Mouse (Mus musculus): ENCODE results near the gene Hist1h3i.
"Not testable (repeated sequence)": the region's sequence is repeated elsewhere in the genome, so short reads cannot be mapped to it uniquely, and the experiment has no call there.

The Hist1h3i gene

DNA sequence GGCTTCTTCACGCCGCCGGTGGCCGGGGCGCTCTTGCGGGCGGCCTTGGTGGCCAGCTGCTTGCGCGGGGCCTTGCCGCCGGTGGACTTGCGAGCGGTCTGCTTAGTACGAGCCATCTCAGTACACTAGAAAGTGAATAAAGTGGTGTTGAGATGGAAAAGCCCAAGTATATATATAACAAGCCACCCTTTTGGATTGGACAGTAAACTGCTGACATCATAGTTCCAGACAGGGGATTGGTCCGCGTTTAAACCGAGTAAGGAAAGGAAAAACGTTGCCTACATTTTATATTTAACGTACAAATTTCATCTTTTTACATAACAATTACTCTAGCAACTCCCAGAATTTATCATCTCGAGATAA is at the start of gene Hist1h3i:
TSS of gene Hist1h3i (minus strand) at position 116 of the 363 bp plus-strand sequence.
- DNase-seq = peak; percentile 45

DNA sequence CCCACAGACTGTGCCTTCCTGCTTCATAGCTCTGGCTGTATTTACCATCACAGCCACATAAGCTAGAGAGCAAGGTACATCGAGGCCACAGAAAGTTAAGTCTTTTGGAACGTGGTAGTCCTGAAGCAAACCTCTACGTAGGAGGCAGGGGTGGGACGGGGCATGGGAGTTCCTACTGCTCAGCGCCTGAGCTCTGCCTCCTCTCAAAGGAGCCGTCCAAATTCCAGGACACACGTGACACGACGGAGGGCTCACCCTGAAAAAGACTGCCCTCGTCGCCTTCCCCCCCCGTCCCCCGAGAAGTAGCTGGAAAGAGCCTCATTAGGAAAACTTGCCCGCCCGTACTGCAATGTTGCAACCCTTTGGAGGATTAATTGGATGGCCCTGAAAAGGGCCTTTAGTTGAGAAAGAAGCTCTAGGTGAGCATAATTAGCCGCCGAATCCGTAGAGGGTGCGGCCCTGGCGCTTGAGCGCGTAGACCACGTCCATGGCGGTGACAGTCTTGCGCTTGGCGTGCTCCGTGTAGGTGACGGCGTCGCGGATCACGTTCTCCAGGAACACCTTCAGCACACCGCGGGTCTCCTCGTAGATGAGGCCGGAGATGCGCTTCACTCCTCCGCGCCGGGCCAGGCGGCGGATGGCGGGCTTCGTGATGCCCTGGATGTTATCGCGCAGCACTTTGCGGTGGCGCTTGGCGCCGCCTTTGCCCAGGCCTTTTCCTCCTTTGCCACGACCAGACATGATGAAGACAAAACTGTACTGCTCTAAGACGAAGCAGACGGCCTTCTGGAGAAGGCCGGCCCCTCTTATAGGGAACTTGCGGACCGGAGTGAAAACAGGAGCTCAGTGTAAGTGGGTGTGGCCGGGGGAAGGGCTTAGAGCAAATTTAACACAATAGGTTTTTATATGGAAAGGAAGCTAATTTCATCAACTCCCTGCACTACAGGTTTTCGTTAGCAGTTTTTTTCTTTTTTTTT is 48.5 kb upstream of the Hist1h3i start, which contains the start of gene Hist1h4n:
TSS of gene Hist1h4n (minus strand) at position 779 of the 977 bp plus-strand sequence.
- DNase-seq = peak; percentile 29

DNA sequence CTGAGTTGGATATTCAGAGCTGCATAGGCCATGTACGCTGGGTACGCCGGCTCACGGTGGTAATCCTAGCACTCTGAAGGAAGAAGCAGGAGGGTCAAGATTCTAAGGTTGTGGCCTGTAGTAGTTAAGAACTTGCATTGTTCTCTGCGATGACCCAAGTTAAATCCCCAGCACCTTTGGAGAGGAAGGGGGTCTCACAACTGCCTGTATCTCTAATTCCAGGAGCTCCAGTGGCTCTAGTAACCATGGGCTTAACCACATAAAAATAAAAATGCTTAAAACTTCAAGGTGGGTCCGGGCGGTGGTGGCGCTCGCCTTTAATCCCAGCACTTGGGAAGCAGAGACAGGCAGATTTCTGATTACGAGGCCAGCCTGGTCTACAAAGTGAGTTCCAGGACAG is 47.2 kb upstream of the Hist1h3i start:
- DNase-seq = no peak

- no peak for DNase-seq
Measured at GRCm38 (mm10) chr13:21828511-21828910, 45.3 kb upstream of the Hist1h3i start.

DNA sequence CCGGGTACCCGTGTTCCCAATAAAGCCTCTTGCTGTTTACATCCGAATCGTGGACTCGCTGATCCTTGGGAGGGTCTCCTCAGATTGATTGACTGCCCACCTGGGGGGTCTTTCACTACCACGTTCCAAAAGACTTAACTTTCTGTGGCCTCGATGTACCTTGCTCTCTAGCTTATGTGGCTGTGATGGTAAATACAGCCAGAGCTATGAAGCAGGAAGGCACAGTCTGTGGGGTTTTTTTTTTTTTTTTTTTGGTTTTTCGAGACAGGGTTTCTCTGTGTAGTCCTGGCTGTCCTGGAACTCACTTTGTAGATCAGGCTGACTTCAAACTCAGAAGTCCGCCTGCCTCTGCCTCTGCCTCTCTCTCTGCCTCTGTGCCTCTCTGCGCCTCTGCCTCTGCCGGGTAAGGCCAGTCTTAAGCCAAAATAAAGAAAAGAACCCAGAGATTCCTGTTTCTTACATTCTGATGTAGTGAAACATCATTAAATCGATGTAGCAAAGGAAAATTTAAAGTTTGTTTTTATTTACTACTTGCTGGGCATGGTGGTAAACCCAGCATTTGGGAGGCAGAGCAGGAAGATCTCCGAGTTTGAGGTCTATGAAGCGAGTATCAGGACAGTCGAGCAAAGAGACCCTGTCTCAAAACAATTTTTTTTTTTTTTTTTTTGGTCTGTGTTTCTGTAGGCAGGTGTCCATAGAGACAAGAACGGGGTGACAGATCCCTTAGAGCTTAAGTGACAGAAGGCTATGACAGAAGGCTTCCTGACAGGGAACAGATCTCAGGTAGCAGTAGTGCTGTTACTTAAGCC is 37.1 kb upstream of the Hist1h3i start:
- not testable (repeated sequence) for DNase-seq

GRCm38 (mm10) chr13:21812092-21812491 is 28.9 kb upstream of the Hist1h3i start:
- not testable (repeated sequence) for DNase-seq

- peak; percentile 46 for DNase-seq
Measured at GRCm38 (mm10) chr13:21811539-21811938, 28.4 kb upstream of the Hist1h3i start, which contains the start of gene Hist1h4m. Gene Hist1h4m, plus strand, starts transcription at chr13:21811746.

GRCm38 (mm10) chr13:21811074-21811473 is 27.9 kb upstream of the Hist1h3i start:
- not testable (repeated sequence) for DNase-seq

- not testable (repeated sequence) for DNase-seq
Measured at GRCm38 (mm10) chr13:21810073-21810472, 26.9 kb upstream of the Hist1h3i start, which contains the start of the genes Hist1h2bq and Hist1h2ao. Gene Hist1h2bq, minus strand, starts transcription at chr13:21810197. Gene Hist1h2ao, plus strand, starts transcription at chr13:21810465.

DNA sequence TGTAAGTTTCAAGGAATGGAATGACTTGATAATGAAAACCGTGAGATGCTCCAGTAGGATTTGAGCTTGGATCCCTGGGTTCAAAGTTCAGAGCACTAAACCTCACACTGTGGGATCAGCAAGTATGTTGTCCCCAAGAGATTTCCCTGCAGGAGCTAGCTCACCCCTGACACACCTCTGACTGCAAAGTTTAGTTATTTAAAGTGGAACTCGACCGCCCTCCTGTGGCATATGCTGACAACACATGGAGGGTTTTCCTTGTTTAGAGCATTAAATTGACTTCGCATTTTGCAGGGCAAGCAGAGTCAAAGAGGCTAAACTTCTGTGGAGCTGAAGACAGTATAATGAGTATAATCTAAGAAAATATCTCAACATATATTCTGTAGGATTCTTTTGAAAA is 19.9 kb upstream of the Hist1h3i start:
- not testable (repeated sequence) for DNase-seq

- not testable (repeated sequence) for DNase-seq
Measured at GRCm38 (mm10) chr13:21797163-21797562, 14.0 kb upstream of the Hist1h3i start.

DNA sequence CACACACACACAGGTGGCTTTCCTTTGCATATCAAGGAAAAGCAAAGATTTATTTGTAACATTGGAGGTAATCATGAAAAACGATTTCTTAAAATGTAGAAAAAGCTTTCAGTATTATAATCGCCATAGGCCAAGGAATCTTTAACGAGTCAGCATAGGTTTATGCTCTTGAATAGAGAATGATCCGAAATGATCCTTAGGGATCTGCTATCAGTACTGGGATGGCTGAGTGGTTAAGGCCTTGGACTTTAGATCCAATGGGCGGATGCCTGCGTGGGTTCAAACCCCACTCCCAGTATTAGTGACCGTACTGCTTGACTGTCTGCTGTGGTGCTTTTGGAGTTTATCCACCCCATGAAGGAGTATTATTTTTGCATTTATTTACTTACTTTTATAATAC is 12.4 kb upstream of the Hist1h3i start:
- no peak for DNase-seq

DNA sequence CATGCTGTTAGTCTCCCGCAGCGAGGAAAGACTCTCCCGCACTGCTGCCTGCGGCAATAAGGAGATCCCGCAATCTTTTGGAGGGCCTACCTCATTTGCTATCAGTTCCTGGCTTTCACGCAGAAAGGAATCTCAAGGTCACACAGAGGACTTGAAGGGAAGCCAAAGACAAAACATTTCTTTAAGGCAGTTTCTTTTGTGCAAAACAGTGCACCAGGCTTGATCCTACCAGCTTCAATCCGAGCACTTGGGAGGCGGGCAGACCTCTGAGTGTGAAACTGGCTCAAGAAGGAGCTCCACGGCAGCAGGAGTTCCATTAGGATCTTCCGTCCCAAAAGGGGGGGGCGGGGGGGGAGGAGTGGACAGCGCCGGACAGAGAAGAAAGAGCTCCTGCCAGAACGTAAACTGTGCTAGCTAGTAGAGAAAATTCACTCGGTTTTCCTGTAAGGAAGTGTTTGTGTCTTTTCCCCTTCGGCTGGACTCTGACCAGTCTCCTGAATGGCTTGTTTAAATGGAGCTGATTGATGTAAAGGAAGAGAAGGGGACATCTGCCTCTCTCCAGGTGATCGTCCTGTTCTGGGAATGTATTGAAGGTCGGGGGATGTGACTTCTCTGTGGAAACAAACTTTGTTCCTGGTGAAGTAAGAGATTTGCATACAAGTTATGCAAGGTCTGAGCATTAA is 7.6 kb upstream of the Hist1h3i start:
- no peak for DNase-seq

DNA sequence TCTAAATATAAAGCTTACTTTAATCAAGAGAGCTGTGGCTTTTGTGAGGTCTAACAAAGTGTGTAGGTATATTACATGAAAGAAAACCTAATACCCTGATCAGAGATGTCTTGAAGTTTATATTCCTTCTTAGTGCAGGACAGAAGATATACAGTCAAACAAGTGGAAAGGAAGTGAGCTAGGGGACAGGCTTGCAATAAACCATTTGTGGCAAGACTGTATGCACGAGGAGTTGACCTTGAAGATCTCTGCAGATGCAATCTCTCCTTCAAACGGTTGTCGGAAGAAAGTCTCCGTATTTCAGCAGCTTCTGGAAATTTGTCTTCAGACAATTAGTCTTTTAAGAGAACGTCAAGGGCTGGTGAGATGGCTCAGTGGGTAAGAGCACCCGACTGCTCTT is 6.8 kb upstream of the Hist1h3i start:
- DNase-seq = no peak

DNA sequence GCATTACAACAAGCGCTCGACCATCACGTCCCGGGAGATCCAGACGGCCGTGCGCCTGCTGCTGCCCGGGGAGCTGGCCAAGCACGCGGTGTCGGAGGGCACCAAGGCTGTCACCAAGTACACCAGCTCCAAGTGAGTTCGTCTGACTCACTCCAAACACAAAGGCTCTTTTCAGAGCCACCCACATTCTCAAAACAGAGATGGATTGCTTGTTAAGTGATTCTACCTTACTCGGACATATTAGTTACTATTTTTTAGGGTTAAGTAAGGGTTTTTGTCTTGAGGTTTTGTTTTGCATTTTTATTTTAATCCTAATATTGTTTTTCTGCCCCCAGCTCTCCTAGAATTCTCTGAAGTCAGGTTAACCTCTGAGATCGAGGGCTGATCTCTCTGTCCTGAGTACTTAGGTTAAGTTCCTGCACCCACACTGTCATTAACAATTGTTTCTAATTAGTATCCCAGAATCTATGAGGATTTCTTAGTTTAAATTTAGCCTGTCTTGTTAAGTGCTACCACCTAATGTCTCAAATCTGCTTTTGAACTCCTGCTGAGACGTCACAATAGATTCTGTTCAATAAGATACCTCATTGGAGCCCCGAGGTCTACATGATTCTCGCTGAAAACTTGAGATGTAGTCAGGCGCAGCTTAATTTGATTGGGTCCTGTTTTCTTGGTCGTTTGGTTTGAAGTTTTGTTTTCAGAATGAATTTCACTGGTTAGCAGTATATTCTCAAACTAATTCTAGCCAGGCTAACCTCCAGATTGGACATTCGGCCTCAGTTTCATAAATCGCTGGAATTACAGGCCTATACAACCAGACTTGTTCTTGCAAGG is 4.8 kb upstream of the Hist1h3i start:
- no peak for DNase-seq

DNA sequence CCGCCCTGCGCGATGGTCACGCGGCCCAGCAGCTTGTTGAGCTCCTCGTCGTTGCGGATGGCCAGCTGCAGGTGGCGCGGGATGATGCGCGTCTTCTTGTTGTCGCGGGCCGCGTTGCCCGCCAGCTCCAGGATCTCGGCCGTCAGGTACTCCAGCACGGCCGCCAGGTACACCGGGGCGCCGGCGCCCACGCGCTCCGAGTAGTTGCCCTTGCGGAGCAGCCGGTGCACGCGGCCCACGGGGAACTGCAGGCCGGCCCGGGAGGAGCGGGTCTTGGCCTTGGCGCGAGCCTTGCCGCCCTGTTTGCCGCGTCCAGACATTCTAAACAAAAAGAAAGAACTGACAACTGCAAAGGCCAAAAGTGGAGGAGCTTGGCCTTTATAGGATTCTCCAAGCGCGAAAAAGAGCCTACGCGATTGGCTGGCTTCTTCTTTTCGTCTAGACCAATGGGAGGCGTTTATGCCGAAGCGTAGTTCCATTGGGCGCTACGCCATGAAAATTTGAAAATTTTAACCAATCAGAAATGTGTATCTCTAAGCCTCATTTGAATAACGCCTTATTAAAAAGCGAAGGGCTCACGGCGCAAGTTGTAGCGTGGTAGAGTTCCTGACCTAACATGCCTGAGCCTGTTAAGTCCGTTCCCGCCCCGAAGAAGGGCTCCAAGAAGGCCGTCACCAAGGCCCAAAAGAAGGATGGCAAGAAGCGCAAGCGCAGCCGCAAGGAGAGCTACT is 3.9 kb upstream of the Hist1h3i start, which contains the start of the genes Hist1h2an and Hist1h2bp:
TSS of gene Hist1h2an (minus strand) at position 320 of the 731 bp plus-strand sequence.
TSS of gene Hist1h2bp (plus strand) at position 563 of the 731 bp plus-strand sequence.
- peak; percentile 86 for DNase-seq

GRCm38 (mm10) chr13:21786189-21786898 is 3.2 kb upstream of the Hist1h3i start:
- no peak for DNase-seq

DNA sequence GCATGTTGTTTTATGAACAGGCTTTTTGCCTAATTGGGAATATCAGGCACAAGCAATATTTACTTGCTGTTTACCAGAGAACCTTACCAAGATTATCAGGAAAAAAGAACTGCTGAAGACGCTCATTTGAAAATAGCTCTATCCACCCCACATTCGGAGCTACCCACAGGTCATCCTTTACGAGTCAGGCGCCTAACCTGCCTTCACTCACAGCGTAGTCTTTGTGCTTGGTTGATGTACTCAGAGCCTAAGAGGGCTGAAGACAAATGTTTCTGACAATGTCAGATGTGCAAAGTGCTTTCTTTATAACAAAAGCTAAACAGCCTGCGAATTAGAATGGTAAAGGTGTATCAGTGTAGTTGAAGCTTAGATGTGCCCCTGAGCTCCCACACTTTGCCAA is 1.1 kb upstream of the Hist1h3i start:
- DNase-seq = no peak

DNA sequence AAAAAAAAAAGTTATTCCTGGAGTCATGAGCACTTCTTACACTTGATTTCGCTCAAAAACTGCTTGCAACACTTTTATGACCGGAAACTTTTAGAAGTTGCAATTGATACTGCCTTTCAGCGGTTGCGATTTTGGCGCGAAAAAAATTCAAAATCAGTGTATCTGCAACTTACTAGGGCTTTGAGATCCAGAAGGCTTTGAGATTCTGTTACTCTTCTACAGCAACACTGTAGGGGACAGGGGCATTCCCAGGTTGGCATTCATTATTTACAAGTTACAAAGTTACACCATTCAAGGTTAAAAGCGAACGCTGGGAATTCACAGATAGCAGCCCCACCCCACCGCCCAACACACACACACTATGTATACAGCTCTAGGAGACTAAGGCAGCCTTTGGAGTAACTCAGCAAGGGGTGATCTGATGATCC is 578 bp upstream of the Hist1h3i start:
- no peak for DNase-seq
